Mouse (Mus musculus) olfactory bulb, adult 2 months (tissue): ENCODE measurements at regions not wholly inside any gene's neighbourhood (a gene's known extent, or its start where the extent isn't known, plus 50 kb on each side); places are given as distances from the start of the nearest gene placed in this dataset.
"Not testable (repeated sequence)": the region's sequence is repeated elsewhere in the genome, so short reads cannot be mapped to it uniquely, and the experiment has no call there.

ENCODE experiments used
- H3K27ac ChIP-seq: fragments of 200-500 bp; 2 replicates; pipeline ENCODE4 v1.5.1; 2012; ENCODE audit warnings: low read depth, low read length; ENCODE audit not compliant: insufficient read depth
- H3K4me1 ChIP-seq: fragments of 200-500 bp; 2 replicates; pipeline ENCODE4 v1.6.1; 2012; ENCODE audit warnings: low read length; ENCODE audit not compliant: control insufficient read depth, insufficient read depth
- H3K4me3 ChIP-seq: fragments of 200-500 bp; 2 replicates; pipeline ENCODE4 v1.5.1; 2012; ENCODE audit warnings: mild to moderate bottlenecking, low read depth, low read length, moderate library complexity; ENCODE audit not compliant: insufficient read depth
- CTCF ChIP-seq: fragments of 200-500 bp; IDR thresholded peaks from 2 replicates; pipeline ENCODE4 v1.5.1; 2012; ENCODE audit warnings: low read depth, mild to moderate bottlenecking, low read length, moderate library complexity; ENCODE audit not compliant: insufficient read depth
- POLR2A ChIP-seq: fragments of 200-500 bp; IDR thresholded peaks from 2 replicates; pipeline ENCODE4 v1.6.1; 2012; ENCODE audit warnings: mild to moderate bottlenecking, low read depth, low read length, moderate library complexity; ENCODE audit not compliant: insufficient read depth
- WGBS: fragments of 180-500 bp; shearing (Covaris S2); methylation state at CpG from one replicate; pipeline ENCODE4 v1.1.7; 2018; 5-methylcytosine and 5-hydroxymethylcytosine counted together

DNA sequence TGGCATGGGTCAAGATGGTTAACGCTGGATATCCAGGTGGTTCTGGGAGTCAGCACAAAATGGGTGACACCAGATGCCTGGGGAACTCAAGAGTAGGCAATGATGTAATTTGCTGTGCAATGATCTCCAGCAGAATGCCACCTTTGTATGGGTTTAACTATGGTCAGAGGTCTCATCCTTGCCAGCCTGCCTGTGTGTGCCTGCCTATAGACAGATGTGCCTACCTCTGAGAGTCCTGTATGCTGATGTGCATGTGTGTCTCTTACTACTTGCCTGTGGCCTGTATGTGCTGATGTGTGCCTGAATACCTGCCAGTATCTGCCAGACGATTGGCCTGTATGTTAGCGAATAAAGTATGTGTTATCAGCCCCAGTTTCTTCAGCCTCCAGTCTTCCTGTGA lies 138.6 kb upstream of the Palmd start:
- TF ChIP-seq CTCF (no peak), POLR2A (no peak)
- 86% methylated on average over 3 of the region's 3 CpGs for WGBS
- H3K27ac ChIP-seq, result no peak overlapping the region

DNA sequence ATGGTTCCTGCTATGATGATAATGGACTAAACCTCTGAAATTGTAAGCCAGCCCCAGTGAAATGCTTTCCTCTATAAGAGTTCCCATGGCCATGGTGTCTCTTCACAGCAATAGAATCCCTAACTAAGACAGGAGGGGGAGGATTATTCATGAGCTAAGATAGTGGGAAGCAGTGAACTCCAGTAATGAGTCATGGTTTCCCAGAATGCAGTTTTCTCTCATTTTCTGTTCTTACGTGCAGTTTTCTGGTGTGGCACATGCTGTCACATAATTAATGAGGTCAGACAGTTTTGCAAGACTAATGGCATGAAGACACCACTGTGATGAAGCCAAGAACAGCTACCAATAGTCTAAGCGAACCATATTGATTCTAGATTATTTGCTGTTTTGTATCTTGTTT lies 118.9 kb upstream of the Palmd start:
- 55% methylated on average over 2 of the region's 2 CpGs for WGBS
- Histone ChIP-seq H3K4me1 (peaks cover 3% of the 10 kb centered on the region), H3K27ac (no peak overlapping the region), H3K4me3 (no peak overlapping the region)
- TF ChIP-seq POLR2A (no peak), CTCF (no peak)

More for the DNA sequence above, 138.6 kb upstream of the Palmd start:
- 0 out of 2 replicates have a peak, but pooled peaks cover 2% of the 10 kb centered on the region for H3K4me1 ChIP-seq
- H3K4me3 ChIP-seq, result no peak overlapping the region

DNA sequence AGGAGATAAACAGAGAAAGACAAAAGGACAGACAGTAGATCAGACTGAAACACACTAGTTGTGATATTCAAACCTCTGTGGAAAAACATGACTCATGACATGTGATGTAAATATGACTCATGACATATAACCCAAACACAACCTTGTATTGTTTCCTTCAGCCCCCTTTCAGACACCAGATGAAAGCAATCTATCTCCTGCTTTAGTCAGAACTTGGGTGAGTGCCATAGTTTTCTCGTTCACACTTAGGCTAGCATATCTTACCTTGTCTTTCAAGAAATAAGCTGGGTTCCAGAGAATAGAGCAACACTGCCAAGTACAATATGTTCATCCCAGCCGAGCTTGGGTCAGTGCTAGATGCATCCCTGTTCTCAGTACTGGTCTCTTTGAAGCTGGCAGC lies 107.9 kb upstream of the Palmd start:
- Histone ChIP-seq H3K27ac (no peak overlapping the region), H3K4me3 (no peak overlapping the region), H3K4me1 (no peaks in the 10 kb centered on the region)
- TF ChIP-seq CTCF (no peak), POLR2A (no peak)
- WGBS, result 64% methylated on average over 2 of the region's 2 CpGs

DNA sequence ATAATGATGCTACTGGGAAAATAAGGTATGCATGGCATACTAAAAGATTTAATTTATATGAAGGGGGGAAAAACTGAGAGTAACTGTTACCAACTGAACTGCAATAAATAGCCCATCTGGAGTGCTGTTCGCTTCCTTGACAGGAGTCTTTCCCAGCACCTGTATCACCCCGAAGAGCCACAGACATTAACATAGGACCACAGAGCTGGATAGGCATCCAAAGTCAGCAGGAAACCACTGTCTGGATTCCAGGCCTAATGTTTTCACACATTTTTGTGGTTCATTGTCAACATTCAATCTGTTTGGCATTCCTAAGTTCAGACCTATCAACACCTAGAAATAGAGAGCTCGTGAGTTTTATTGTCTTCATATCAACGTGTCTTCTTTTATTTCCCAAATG lies 104.6 kb upstream of the Palmd start:
- no peaks in the 10 kb centered on the region for H3K4me1 ChIP-seq
- TF ChIP-seq POLR2A (no peak), CTCF (no peak)
- H3K4me3 ChIP-seq, result no peak overlapping the region
- WGBS, result 86% methylated on average over 4 of the region's 4 CpGs
- H3K27ac ChIP-seq, result no peak overlapping the region

DNA sequence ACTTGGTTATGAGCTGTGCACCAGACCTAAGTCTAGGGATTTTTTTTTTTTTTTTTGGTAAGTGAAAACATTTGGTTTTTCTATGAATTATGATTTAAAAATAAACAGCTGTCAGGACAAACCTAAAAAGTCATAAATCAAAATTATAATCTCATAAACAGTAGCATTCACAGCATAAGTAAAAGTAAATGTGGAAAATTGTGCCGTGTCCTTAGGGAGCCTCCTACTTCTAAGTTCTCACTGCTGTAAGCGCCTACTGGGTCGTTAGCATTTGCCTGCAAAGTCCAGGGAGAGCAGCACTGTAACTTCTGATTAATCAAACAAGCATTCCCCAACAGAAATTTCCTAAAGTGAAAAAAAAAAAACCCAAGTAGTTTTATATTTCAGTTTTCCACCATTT lies 104.2 kb upstream of the Palmd start:
- no peaks in the 10 kb centered on the region for H3K4me1 ChIP-seq
- WGBS, result 85% methylated on average over 3 of the region's 3 CpGs
- H3K4me3 ChIP-seq, result no peak overlapping the region
- TF ChIP-seq POLR2A (no peak), CTCF (no peak)
- H3K27ac ChIP-seq, result no peak overlapping the region

DNA sequence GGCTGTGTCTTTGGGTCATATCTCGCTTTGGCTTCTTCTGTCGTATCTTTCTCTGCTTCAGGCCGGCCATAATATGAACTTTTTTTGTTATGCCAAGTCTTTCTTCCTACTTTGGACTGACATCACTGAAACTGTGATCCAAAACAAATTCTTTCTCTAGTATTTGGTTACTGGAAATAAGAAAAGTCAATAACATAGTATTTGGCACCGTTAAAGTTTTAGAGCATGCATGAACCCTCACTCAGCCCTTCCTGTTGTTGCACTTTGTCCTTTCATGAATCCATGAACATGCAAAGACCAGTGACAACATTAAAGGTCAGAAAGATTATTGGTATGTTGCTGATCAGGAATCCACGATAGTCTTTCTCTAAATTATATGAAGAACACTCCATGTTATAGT lies 103.1 kb upstream of the Palmd start:
- WGBS, result 94% methylated on average over 5 of the region's 5 CpGs
- Histone ChIP-seq H3K27ac (no peak overlapping the region), H3K4me3 (no peak overlapping the region), H3K4me1 (no peaks in the 10 kb centered on the region)
- no peak for TF ChIP-seq CTCF
- TF ChIP-seq POLR2A, result no peak

DNA sequence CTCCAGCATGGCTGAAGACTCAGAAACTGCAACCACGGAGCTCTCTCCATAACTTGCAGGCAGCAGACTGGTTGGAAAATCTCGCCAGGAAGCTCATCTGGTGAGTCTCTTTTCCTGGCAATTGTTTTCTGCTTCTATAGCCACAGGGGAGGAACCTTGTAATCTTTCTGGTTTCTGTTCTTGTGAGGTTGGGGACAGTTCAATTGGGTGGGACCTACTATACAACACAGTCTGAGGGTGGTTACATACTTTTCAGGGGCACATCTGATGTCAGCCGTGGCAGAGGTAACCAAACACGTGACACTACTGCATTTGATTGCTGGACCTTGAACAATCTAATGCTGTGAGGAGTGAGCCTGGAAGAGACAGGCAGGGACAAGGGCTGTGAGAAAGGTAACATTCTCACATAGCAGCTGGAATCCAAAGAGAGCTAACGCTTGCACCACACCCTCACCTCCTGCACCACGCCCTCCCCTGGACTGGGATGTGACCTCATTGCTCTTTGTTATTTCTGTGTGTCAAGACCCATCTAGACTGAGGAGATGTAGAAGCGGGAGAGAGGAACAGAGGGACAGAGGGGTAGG lies 98.8 kb upstream of the Palmd start:
- 85% methylated on average over 7 of the region's 7 CpGs for WGBS
- no peak for TF ChIP-seq CTCF
- TF ChIP-seq POLR2A, result no peak
- H3K4me3 ChIP-seq, result no peak overlapping the region
- no peak overlapping the region for H3K27ac ChIP-seq
- H3K4me1 ChIP-seq, result no peaks in the 10 kb centered on the region

DNA sequence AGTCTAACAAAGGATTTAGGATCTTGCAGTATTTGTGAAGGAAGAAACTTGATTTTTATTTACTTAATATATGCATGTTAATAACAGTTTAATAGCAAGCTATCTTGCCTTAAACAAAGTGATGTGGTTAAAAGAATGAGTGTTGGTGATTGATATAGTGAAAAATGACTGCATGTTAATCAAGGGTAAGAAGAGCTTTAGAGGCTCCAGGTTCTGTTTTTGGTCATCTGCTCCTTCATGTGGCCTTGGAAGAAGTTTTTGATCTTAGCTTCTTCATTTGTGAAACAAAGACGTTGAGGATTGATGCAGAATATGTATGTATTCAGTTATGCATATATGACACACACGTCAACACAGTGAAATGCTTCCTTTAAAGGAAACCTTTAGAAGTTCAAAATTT lies 97.1 kb upstream of the Palmd start:
- TF ChIP-seq POLR2A (no peak), CTCF (no peak)
- H3K4me3 ChIP-seq, result no peak overlapping the region
- no peak overlapping the region for H3K27ac ChIP-seq
- H3K4me1 ChIP-seq, result no peaks in the 10 kb centered on the region
- 85% methylated on average over 2 of the region's 2 CpGs for WGBS

DNA sequence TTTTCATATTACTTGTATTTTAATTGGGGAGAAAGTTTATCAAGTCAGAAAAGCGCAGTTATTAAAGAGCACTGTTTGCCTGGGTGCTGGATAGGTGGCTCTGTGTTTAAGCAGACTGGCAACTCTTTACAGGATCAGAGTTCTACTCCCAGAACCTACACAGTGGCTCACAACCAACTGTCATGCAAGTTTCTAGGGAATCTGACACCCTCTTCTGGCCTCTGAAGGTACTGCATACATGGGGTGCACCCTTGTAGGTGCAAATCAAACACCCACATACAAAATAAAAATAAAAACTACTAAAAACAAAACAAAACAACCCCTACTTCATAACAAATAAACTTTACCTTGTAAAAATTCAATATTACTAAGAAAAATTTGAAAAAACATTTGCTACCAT lies 93.0 kb upstream of the Palmd start:
- TF ChIP-seq CTCF (no peak), POLR2A (no peak)
- WGBS, result 94% methylated on average over 1 of the region's 1 CpGs
- H3K4me3 ChIP-seq, result no peak overlapping the region
- no peak overlapping the region for H3K27ac ChIP-seq
- H3K4me1 ChIP-seq, result no peaks in the 10 kb centered on the region

DNA sequence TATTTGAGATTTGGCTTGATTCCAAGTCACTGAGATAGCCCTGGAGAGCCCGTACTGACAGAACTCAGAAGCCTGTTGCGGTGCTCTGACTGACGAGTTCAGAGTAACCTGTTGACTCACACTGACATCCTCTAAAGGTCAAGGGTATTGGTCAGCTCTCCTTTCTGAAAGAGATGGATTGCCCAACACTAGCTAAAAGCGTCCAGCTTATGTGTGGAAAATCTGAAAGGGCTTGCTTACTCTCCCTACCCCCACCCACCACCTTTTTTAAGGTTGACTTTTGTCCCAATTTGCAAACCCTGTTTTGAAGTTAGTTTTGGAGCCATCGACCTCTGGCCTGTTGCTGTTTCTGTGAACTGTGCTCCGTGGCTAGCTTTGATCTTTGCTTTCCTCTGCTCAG lies 92.4 kb upstream of the Palmd start:
- 74% methylated on average over 6 of the region's 6 CpGs for WGBS
- no peak overlapping the region for H3K27ac ChIP-seq
- H3K4me1 ChIP-seq, result no peaks in the 10 kb centered on the region
- no peak overlapping the region for H3K4me3 ChIP-seq
- no peak for TF ChIP-seq POLR2A
- TF ChIP-seq CTCF, result no peak

DNA sequence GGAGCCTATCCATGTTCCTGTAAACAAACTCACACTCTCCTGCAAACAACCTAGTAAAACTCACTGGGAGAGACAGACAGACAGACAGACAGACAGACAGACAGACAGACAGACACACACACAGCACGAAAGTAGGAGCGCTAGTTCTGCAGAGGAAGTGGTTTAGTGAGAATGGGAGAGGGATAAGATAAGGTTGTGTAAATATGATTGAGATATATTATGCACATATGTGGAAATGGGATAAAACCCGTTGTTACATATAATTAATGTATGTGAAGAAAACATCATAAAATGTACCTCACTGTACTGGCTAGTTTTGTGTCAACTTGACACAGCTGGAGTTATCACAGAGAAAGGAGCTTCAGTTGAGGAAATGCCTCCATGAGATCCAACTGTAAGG lies 85.9 kb upstream of the Palmd start:
- not testable (repeated sequence) for H3K4me1 ChIP-seq, H3K27ac ChIP-seq, H3K4me3 ChIP-seq
- 93% methylated on average over 3 of the region's 3 CpGs for WGBS
